Mouse (Mus musculus): Measurements from ENCODE around the gene Gadd45g. TPM values are rescaled to one million over a fixed set of nuclear protein-coding genes. Genes with fewer than 3 reads are reported as not detected.

Gene Gadd45g
- 4.7 TPM for total RNA-seq (2023)

GRCm38 (mm10) chr13:51846301-51846867, at the start of gene Gadd45g:
TSS of gene Gadd45g (plus strand) at chr13:51846678.

Other genes with a start within 250 kb of the Gadd45g start
- gene Cks2, start 201.4 kb upstream of the Gadd45g start, total RNA-seq (2023): 12.7 TPM
- 68.0 TPM for gene Secisbp2, start 195.0 kb upstream of the Gadd45g start, total RNA-seq (2023)
- gene Sema4d, start 52.9 kb upstream of the Gadd45g start, total RNA-seq (2023): 253 TPM

Data from CD4-positive naive resting alpha-beta T cell, adult 76 days (primary cell).